Mouse (Mus musculus) lung, postnatal 0 days (tissue): ENCODE measurements at regions not wholly inside any gene's neighbourhood (a gene's known extent, or its start where the extent isn't known, plus 50 kb on each side); places are given as distances from the start of the nearest gene placed in this dataset.

ENCODE experiments used
- CTCF ChIP-seq: IDR thresholded peaks from 2 replicates; pipeline ENCODE4 v1.5.1; 2016; ENCODE audit warnings: antibody characterized with exemption, mild to moderate bottlenecking
- EP300 ChIP-seq: IDR thresholded peaks from 2 replicates; pipeline ENCODE4 v1.6.1; 2016; ENCODE audit warnings: antibody characterized with exemption, mild to moderate bottlenecking, control low read depth

DNA sequence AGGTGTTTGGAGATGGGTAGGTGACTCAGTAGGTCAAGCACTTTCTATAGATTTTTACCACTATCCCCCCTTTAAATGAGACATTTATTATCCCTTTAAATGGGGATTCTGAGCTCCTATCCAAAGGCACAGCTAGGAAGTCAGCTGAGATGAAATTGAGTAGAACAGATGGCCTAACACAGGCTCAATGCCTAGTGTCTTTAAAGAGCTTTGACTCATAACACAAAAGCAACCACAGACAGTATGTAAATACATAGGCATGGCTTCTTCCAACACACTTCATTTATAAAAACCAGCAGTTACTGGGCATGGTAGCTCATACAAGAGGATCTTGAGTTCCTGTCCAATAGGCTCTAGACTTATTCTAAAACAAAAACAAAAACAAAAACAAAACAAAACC is 513.0 kb upstream of the Castor2 start:
- TF ChIP-seq CTCF = no peak
- TF ChIP-seq EP300 = no peak
